Mouse (Mus musculus) midbrain, embryonic 15.5 days (tissue): ENCODE measurements around the gene Gm15319. TPM values are rescaled to one million over a fixed set of nuclear protein-coding genes. Genes with fewer than 3 reads are reported as not detected.
A peak's percentile ranks its signal among the peaks of the same experiment; 100 is the strongest.
"Not testable (repeated sequence)": the region's sequence is repeated elsewhere in the genome, so short reads cannot be mapped to it uniquely, and the experiment has no call there.

Source experiments
- ATAC-seq: fragments of 200-750 bp; cut with Nextera tagmentation; replicated peaks from 2 replicates; pipeline ENCODE4 v1.8.0; 2017; ENCODE audit warnings: moderate TSS enrichment
- H3K27ac ChIP-seq: fragments of 300-500 bp; sonication (generic); 2 replicates; pipeline ENCODE4 v1.5.1; 2015; ENCODE audit warnings: mild to moderate bottlenecking, inconsistent platforms
- H3K27me3 ChIP-seq: fragments of 300-500 bp; sonication (generic); replicated peaks from 2 replicates; pipeline ENCODE4 v1.6.1; 2015; ENCODE audit warnings: inconsistent platforms
- H3K36me3 ChIP-seq: fragments of 300-500 bp; sonication (generic); replicated peaks from 2 replicates; pipeline ENCODE4 v1.6.1; 2015; ENCODE audit warnings: inconsistent platforms
- H3K4me1 ChIP-seq: fragments of 300-500 bp; sonication (generic); 2 replicates; pipeline ENCODE4 v1.6.1; 2015; ENCODE audit warnings: inconsistent platforms
- H3K4me2 ChIP-seq: fragments of 300-500 bp; sonication (generic); 2 replicates; pipeline ENCODE4 v1.6.1; 2015; ENCODE audit warnings: inconsistent platforms, mild to moderate bottlenecking, moderate library complexity
- H3K4me3 ChIP-seq: fragments of 300-500 bp; sonication (generic); 2 replicates; pipeline ENCODE4 v1.5.1; 2015; ENCODE audit warnings: mild to moderate bottlenecking, inconsistent platforms
- H3K9ac ChIP-seq: fragments of 300-500 bp; sonication (generic); 2 replicates; pipeline ENCODE4 v1.6.1; 2015; ENCODE audit warnings: mild to moderate bottlenecking, inconsistent platforms
- H3K9me3 ChIP-seq: fragments of 300-500 bp; sonication (generic); 2 replicates; pipeline ENCODE4 v1.6.1; 2016; ENCODE audit warnings: inconsistent platforms
- WGBS: fragments of 180-500 bp; shearing (Covaris S2); methylation state at CpG from one replicate; pipeline ENCODE4 v1.1.7; 2015; ENCODE audit warnings: mixed read lengths; 5-methylcytosine and 5-hydroxymethylcytosine counted together
- polyA plus RNA-seq: library from polyadenylated mRNA; unstranded; fragments of >200 nt; fragmentation: Nextera tagmentation; extraction: Ambion mirVana; gene quantifications from 2 replicates; pipeline ENCODE4 v1.2.1, GENCODE M21; 2015

Gm15319 gene
- polyA plus RNA-seq, 1 experiment from 2014 or later, result not detected

- no CpG with 5 or more reads among the region's 4 CpGs for WGBS
- H3K4me2 ChIP-seq, H3K27ac ChIP-seq, H3K9ac ChIP-seq, ATAC-seq, H3K27me3 ChIP-seq, H3K4me3 ChIP-seq, H3K9me3 ChIP-seq, H3K36me3 ChIP-seq, H3K4me1 ChIP-seq: not testable (repeated sequence)
Measured at GRCm38 (mm10) chr8:20379650-20380436, 16.8 kb upstream of the Gm15319 start.

GRCm38 (mm10) chr8:20378786-20379649, 16.0 kb upstream of the Gm15319 start:
- H3K27ac ChIP-seq, H3K4me2 ChIP-seq, H3K9ac ChIP-seq, H3K36me3 ChIP-seq, H3K4me1 ChIP-seq, H3K27me3 ChIP-seq, H3K9me3 ChIP-seq, H3K4me3 ChIP-seq: not testable (repeated sequence)
- WGBS, result 83% methylated on average over 4 of the region's 8 CpGs
- peak; percentile 80 for ATAC-seq

- H3K27ac ChIP-seq, H3K4me1 ChIP-seq, H3K27me3 ChIP-seq, H3K4me3 ChIP-seq, H3K4me2 ChIP-seq, ATAC-seq, H3K9me3 ChIP-seq, H3K9ac ChIP-seq, H3K36me3 ChIP-seq: not testable (repeated sequence)
- WGBS, result 89% methylated on average over 6 of the region's 8 CpGs
Measured at GRCm38 (mm10) chr8:20378353-20378752, 15.3 kb upstream of the Gm15319 start.

- H3K9me3 ChIP-seq, H3K9ac ChIP-seq, H3K4me1 ChIP-seq, H3K36me3 ChIP-seq, H3K27me3 ChIP-seq, H3K4me2 ChIP-seq, H3K4me3 ChIP-seq, ATAC-seq, H3K27ac ChIP-seq: not testable (repeated sequence)
- WGBS, result no CpG with 5 or more reads among the region's 3 CpGs
Measured at GRCm38 (mm10) chr8:20375698-20376097, 12.7 kb upstream of the Gm15319 start.

- ATAC-seq, H3K9me3 ChIP-seq, H3K27me3 ChIP-seq, H3K4me3 ChIP-seq, H3K4me2 ChIP-seq, H3K27ac ChIP-seq, H3K36me3 ChIP-seq, H3K9ac ChIP-seq, H3K4me1 ChIP-seq: not testable (repeated sequence)
- 83% methylated on average over 5 of the region's 5 CpGs for WGBS
Measured at GRCm38 (mm10) chr8:20356386-20356785, 6.6 kb downstream of the Gm15319 start.

- WGBS, result 97% methylated on average over 2 of the region's 3 CpGs
Measured at GRCm38 (mm10) chr8:20353579-20353978, 9.4 kb downstream of the Gm15319 start.

GRCm38 (mm10) chr8:20302759-20303158, 60.3 kb downstream of the Gm15319 start:
- not testable (repeated sequence) for H3K9ac ChIP-seq, H3K27me3 ChIP-seq, H3K4me2 ChIP-seq, H3K9me3 ChIP-seq, H3K27ac ChIP-seq, H3K36me3 ChIP-seq, H3K4me1 ChIP-seq, ATAC-seq, H3K4me3 ChIP-seq
- 90% methylated on average over 5 of the region's 6 CpGs for WGBS

More at GRCm38 (mm10) chr8:20353579-20353978, 9.4 kb downstream of the Gm15319 start:
- H3K9ac ChIP-seq, ATAC-seq, H3K36me3 ChIP-seq, H3K4me2 ChIP-seq, H3K27ac ChIP-seq, H3K9me3 ChIP-seq, H3K4me3 ChIP-seq, H3K4me1 ChIP-seq, H3K27me3 ChIP-seq: not testable (repeated sequence)

GRCm38 (mm10) chr8:20300042-20300441, 63.0 kb downstream of the Gm15319 start:
- WGBS, result 81% methylated on average over 4 of the region's 4 CpGs
- not testable (repeated sequence) for H3K27me3 ChIP-seq, H3K9me3 ChIP-seq

GRCm38 (mm10) chr8:20297939-20298505, 65.0 kb downstream of the Gm15319 start:
- H3K27me3 ChIP-seq, H3K27ac ChIP-seq, H3K36me3 ChIP-seq, H3K9ac ChIP-seq, H3K4me1 ChIP-seq, H3K4me3 ChIP-seq, H3K9me3 ChIP-seq, ATAC-seq, H3K4me2 ChIP-seq: not testable (repeated sequence)
- WGBS, result 79% methylated on average over 12 of the region's 13 CpGs

More at GRCm38 (mm10) chr8:20300042-20300441, 63.0 kb downstream of the Gm15319 start:
- H3K27ac ChIP-seq, H3K4me2 ChIP-seq, H3K4me1 ChIP-seq, H3K9ac ChIP-seq, H3K4me3 ChIP-seq, H3K36me3 ChIP-seq, ATAC-seq: not testable (repeated sequence)

- Histone ChIP-seq H3K27ac (peak overlapping the region; percentile 55), H3K9ac (peak overlapping the region; percentile 62), H3K4me3 (peak overlapping the region; percentile 45), H3K4me2 (peak overlapping the region; percentile 46)
- not testable (repeated sequence) for H3K4me1 ChIP-seq, H3K27me3 ChIP-seq, H3K36me3 ChIP-seq, H3K9me3 ChIP-seq
- ATAC-seq, result peak; percentile 100
- 14% methylated on average over 72 of the region's 73 CpGs for WGBS
Measured at GRCm38 (mm10) chr8:20296803-20297702, 66.0 kb downstream of the Gm15319 start.

GRCm38 (mm10) chr8:20295881-20296280, 67.1 kb downstream of the Gm15319 start:
- 93% methylated on average over 3 of the region's 4 CpGs for WGBS
- H3K4me1 ChIP-seq, H3K4me2 ChIP-seq, H3K9ac ChIP-seq, H3K36me3 ChIP-seq, H3K27me3 ChIP-seq, H3K9me3 ChIP-seq, H3K27ac ChIP-seq, ATAC-seq, H3K4me3 ChIP-seq: not testable (repeated sequence)

GRCm38 (mm10) chr8:20294826-20295225, 68.2 kb downstream of the Gm15319 start:
- WGBS, result 89% methylated on average over 4 of the region's 4 CpGs
- H3K27ac ChIP-seq, H3K36me3 ChIP-seq, H3K9me3 ChIP-seq, H3K4me2 ChIP-seq, ATAC-seq, H3K27me3 ChIP-seq, H3K9ac ChIP-seq, H3K4me1 ChIP-seq, H3K4me3 ChIP-seq: not testable (repeated sequence)
